Mouse (Mus musculus): Measurements from ENCODE around the gene Akap8.

Gene Akap8

GRCm38 (mm10) chr17:32349037-32349732 lies 28.1 kb upstream of the Akap8 start:
- no peak for DNase-seq (ENCODE audit: low spot score in 2 of 2)

DNA sequence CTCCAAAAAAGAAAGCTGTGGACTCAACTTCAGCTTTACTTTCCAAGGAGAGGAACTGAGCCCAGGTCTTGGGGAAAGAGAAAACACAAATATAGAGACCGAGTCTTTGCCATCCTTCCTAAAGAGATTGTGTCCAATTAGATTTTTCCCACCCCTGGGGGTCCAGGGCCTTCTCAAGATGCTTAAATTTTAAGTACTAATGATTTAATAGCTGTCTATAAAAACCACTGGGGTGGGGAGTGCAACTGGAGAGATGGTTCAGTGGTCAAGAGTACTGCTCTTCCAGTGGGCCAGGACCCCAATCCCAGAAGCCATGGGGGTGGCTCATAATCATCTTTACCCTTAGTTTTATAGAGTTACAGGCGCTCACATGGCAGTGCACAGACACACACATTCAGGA lies 27.4 kb upstream of the Akap8 start:
- DNase-seq (ENCODE audit: low spot score in 2 of 2): no peak

DNA sequence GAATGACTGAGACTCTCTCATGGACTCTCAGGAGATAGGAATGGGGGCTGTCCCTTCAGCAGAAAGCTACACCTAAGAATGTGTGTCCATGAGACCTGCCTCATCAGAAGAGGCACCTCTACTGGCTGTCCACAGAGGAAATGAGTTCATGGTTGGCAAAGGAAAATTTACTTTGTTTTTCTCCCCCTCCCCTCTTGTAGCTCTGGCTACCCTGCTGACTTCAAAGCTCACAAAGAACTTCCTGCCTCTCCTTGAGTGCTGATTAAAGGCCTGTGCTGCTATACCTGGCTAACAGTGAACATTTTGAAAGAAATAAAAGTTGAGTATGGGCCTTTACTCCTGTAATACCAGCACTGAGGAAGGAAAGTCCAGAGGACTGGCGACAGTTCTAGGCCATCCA lies 20.1 kb upstream of the Akap8 start:
- DNase-seq (ENCODE audit: low spot score in 2 of 2): no peak

GRCm38 (mm10) chr17:32340110-32340509 lies 19.1 kb upstream of the Akap8 start:
- no peak for DNase-seq (ENCODE audit: low spot score in 2 of 2)

GRCm38 (mm10) chr17:32335869-32336268 lies 14.8 kb upstream of the Akap8 start:
- DNase-seq (ENCODE audit: low spot score in 2 of 2): no peak

- DNase-seq (ENCODE audit: low spot score in 2 of 2): no peak
These were observed 13.9 kb upstream of the Akap8 start for GRCm38 (mm10) chr17:32334921-32335320.

- DNase-seq (ENCODE audit: low spot score in 2 of 2): no peak
These were observed 12.8 kb upstream of the Akap8 start for GRCm38 (mm10) chr17:32333675-32334303.

GRCm38 (mm10) chr17:32327501-32327900 lies 6.5 kb upstream of the Akap8 start:
- DNase-seq (ENCODE audit: low spot score in 2 of 2): no peak

GRCm38 (mm10) chr17:32322809-32323208 lies 1.8 kb upstream of the Akap8 start:
- no peak for DNase-seq (ENCODE audit: low spot score in 2 of 2)

- no peak for DNase-seq (ENCODE audit: low spot score in 2 of 2)
These were observed 798 bp upstream of the Akap8 start for GRCm38 (mm10) chr17:32321836-32322235.

DNA sequence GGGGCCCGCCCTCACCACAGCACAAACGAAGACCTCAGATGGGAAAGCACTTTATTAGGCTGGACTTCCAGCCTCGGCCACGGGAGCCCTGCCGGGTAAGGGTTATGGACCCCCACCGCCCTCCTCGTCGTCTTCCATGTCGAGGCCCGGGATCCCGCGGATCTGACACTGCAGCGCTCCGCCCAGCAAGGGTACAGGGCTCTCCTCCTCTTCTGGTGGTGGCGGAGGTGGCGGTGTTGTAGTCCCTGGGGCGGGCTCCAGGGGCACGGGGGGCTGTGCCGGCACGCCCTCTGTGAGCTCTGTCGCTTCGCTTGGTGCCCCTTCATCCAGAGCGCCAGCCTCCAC lies 324 bp upstream of the Akap8 start:
- no peak for DNase-seq (ENCODE audit: low spot score in 2 of 2)

GRCm38 (mm10) chr17:32319950-32320349 lies 1.1 kb downstream of the Akap8 start:
- DNase-seq (ENCODE audit: low spot score in 2 of 2): no peak

GRCm38 (mm10) chr17:32317708-32318107 lies 3.3 kb downstream of the Akap8 start:
- DNase-seq (ENCODE audit: low spot score in 2 of 2): no peak

GRCm38 (mm10) chr17:32317032-32317431 lies 4.0 kb downstream of the Akap8 start:
- no peak for DNase-seq (ENCODE audit: low spot score in 2 of 2)

DNA sequence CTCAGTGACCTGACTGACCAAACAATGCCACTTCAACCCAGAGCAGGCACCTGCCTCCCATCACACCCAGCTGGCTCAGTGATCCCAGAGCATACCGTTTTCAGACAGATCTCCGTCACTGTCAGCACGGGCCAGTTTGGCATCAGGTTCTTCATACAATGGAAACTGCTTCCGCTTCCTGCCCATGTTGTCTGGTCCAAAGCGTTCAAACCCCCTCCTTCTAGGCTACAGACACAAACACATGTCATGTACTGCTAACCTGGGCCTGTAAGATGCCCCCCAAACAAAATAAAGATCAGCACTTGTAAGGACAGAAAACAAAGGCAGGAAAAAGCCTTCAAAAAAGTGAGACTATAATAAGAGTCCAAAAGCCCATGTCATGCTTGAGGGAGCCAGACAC lies 5.5 kb downstream of the Akap8 start:
- no peak for DNase-seq (ENCODE audit: low spot score in 2 of 2)

- no peak for DNase-seq (ENCODE audit: low spot score in 2 of 2)
These were observed 7.1 kb downstream of the Akap8 start for GRCm38 (mm10) chr17:32313892-32314291.

DNA sequence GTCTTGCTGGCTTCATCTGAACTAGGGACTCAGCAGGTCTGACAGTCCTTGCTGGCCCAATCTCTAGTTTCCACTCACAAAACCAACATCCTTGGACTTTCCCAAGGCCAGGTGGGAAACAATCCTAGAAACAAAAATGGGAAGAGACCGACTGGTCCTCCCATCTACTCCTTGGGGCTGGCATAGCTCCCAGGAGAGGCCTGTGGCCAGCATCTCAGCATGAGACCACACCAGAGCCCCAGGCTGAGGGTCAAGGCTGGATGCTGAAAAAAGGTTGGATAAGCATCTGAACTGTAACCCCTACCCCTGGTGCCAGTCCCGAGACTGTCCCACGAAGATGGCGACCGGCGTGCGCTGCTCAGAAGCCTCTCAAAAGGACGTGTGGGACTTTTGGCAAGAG lies 8.2 kb downstream of the Akap8 start:
- DNase-seq (ENCODE audit: low spot score in 2 of 2): no peak

GRCm38 (mm10) chr17:32307963-32308362 lies 13.1 kb downstream of the Akap8 start:
- no peak for DNase-seq (ENCODE audit: low spot score in 2 of 2)

DNA sequence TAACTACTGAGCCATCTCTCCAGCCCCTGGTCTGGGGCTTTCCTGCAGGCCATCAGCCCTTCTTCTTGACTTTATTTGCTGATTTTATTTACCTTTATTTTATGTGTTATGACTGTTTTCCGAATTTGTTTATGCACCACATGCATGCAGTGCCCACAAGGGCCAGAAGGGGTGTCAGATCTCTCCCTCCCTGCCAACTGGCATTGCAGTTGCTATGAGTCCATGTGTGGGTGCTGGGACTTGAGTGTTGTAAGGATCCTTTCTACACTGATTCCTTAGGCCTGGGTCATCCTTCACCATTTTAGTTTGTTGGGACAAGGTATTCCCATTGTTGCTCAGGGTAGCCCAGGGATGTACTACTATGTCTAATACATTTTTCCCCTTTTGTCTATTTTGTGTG lies 22.9 kb downstream of the Akap8 start:
- no peak for DNase-seq (ENCODE audit: low spot score in 2 of 2)

DNA sequence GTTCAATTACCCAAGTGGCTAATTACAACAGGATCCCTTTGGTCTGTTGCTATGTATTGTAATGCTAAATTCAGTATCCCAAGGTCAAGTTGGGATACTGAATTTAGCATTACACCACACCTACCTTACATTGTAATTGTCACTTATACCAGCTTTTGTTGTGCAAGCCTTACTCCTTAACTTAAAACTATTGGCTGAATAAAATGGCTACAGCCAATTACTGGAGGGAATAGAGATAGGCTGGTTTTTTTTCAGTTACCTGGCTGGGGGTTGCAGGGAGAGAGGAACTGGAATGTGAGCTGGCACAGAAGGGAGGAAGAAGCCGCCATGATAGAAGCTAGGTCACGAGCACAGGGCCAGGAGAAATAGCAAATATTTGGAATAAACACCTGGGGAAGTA lies 25.1 kb downstream of the Akap8 start:
- DNase-seq (ENCODE audit: low spot score in 2 of 2): no peak

- DNase-seq (ENCODE audit: low spot score in 2 of 2): no peak
These were observed 25.9 kb downstream of the Akap8 start for GRCm38 (mm10) chr17:32295160-32295559.

GRCm38 (mm10) chr17:32285138-32285670 lies 35.8 kb downstream of the Akap8 start:
- no peak for DNase-seq (ENCODE audit: low spot score in 2 of 2)

Data from urinary bladder, adult 18-20 months (tissue).